Mouse (Mus musculus) heart, adult 8-10 months (tissue): ENCODE data around the gene Eral1. TPM values are rescaled to one million over a fixed set of nuclear protein-coding genes. Genes with fewer than 3 reads are reported as not detected.
"Not testable (repeated sequence)": the region's sequence is repeated elsewhere in the genome, so short reads cannot be mapped to it uniquely, and the experiment has no call there.

Experiments
- DNase-seq: peaks from one replicate; pipeline ENCODE4 v3.0.0; 2022; ENCODE audit warnings: low spot score
- total RNA-seq, 4 experiments: library from RNA; stranded (reverse); gene quantifications; 2 replicates each; pipeline ENCODE4 v1.2.4; 2022

Gene Eral1
- total RNA-seq, 4 experiments from 2014 or later, result 25.9 to 31.5 (median 28.5) TPM

GRCm38 (mm10) chr11:78087756-78088281, 7.6 kb upstream of the Eral1 start:
- no peak for DNase-seq

- no peak for DNase-seq
Measured at GRCm38 (mm10) chr11:78086925-78087479, 6.8 kb upstream of the Eral1 start.

- DNase-seq, result no peak
Measured at GRCm38 (mm10) chr11:78083595-78083994, 3.4 kb upstream of the Eral1 start.

GRCm38 (mm10) chr11:78074666-78075065, 5.5 kb downstream of the Eral1 start:
- no peak for DNase-seq

GRCm38 (mm10) chr11:78074277-78074652, 5.9 kb downstream of the Eral1 start:
- DNase-seq, result no peak

- DNase-seq, result no peak
Measured at GRCm38 (mm10) chr11:78073577-78074276, 6.5 kb downstream of the Eral1 start.

- DNase-seq, result no peak
Measured at GRCm38 (mm10) chr11:78072425-78073130, 7.6 kb downstream of the Eral1 start.

- no peak for DNase-seq
Measured at GRCm38 (mm10) chr11:78071938-78072337, 8.2 kb downstream of the Eral1 start.

GRCm38 (mm10) chr11:78069646-78070045, 10.5 kb downstream of the Eral1 start:
- no peak for DNase-seq

GRCm38 (mm10) chr11:78069130-78069529, 11.1 kb downstream of the Eral1 start:
- no peak for DNase-seq

GRCm38 (mm10) chr11:78067566-78067965, 12.6 kb downstream of the Eral1 start:
- no peak for DNase-seq

GRCm38 (mm10) chr11:78066641-78067040, 13.5 kb downstream of the Eral1 start:
- DNase-seq, result no peak

GRCm38 (mm10) chr11:78065906-78066305, 14.3 kb downstream of the Eral1 start:
- no peak for DNase-seq

- DNase-seq, result no peak
Measured at GRCm38 (mm10) chr11:78062563-78062962, 17.6 kb downstream of the Eral1 start.

GRCm38 (mm10) chr11:78059833-78060757, 20.1 kb downstream of the Eral1 start:
- DNase-seq, result peak; percentile 65

- DNase-seq, result no peak
Measured at GRCm38 (mm10) chr11:78056946-78057345, 23.2 kb downstream of the Eral1 start.

GRCm38 (mm10) chr11:78053078-78053477, 27.1 kb downstream of the Eral1 start:
- DNase-seq, result no peak

GRCm38 (mm10) chr11:78048637-78049036, 31.5 kb downstream of the Eral1 start:
- not testable (repeated sequence) for DNase-seq

- peak; percentile 87 for DNase-seq
Measured at GRCm38 (mm10) chr11:78044758-78045251, 35.4 kb downstream of the Eral1 start.

GRCm38 (mm10) chr11:78042290-78042870, 37.8 kb downstream of the Eral1 start:
- DNase-seq, result not testable (repeated sequence)

- no peak for DNase-seq
Measured at GRCm38 (mm10) chr11:78040878-78041277, 39.3 kb downstream of the Eral1 start.
